13 mouse cellular contexts compared by ENCODE assay signal in genomic region chr1:139379621-139379984, GRCm38 (mm10). TPM values are rescaled to one million over a fixed set of nuclear protein-coding genes. Genes with fewer than 3 reads are reported as not detected.
DNase-seq lines count a peak whose midpoint lies in the region; ATAC-seq and TF ChIP-seq lines count a peak whose summit lies in the region.
"Had no signal": no experiment of that assay in that cellular context is flagged by ENCODE, and none has a peak within 500 bp of the region (broad histone marks: within the 10 kb centered on the region; RNA-seq: fewer than 3 reads in every experiment).

No protein-coding gene starts in this region.

- no peak for TF ChIP-seq EP300 in heart, postnatal 0 days (IDR thresholded peaks at IDR 0.05; ENCODE audit: low read depth)
- TF ChIP-seq EP300 in stomach, postnatal 0 days (optimal IDR thresholded peaks at IDR 0.05): no peak

- no peaks in the 10 kb centered on the region for H3K36me3 ChIP-seq in heart, postnatal 0 days (replicated peaks; ENCODE audit: control insufficient read depth, insufficient read depth, low read length)
- H3K36me3 ChIP-seq in midbrain, postnatal 0 days (ENCODE audit: insufficient read depth, low read length): no peaks in the 10 kb centered on the region
- no peaks in the 10 kb centered on the region for H3K36me3 ChIP-seq in midbrain, embryonic 10.5 days
- H3K36me3 ChIP-seq in stomach, postnatal 0 days (ENCODE audit: control insufficient read depth, insufficient read depth, low read length): no peaks in the 10 kb centered on the region
- H3K36me3 ChIP-seq in intestine, embryonic 16.5 days (ENCODE audit: control insufficient read depth, insufficient read depth, low read length): no peaks in the 10 kb centered on the region

- H3K4me3 ChIP-seq in heart, postnatal 0 days (ENCODE audit: low read depth, low read length): no peak overlapping the region
- H3K4me3 ChIP-seq in midbrain, postnatal 0 days (ENCODE audit: low read depth, low read length): no peak overlapping the region
- H3K4me3 ChIP-seq in midbrain, embryonic 10.5 days: no peak overlapping the region
- no peak overlapping the region for H3K4me3 ChIP-seq in stomach, postnatal 0 days (ENCODE audit: low read depth, low read length)
- H3K4me3 ChIP-seq in intestine, embryonic 16.5 days (ENCODE audit: low read length): no peak overlapping the region
- H3K4me3 ChIP-seq: erythroblast, embryonic 14.5 days had no signal

- no peaks in the 10 kb centered on the region for H3K27me3 ChIP-seq in heart, postnatal 0 days (ENCODE audit: control insufficient read depth, insufficient read depth, low read length)
- no peaks in the 10 kb centered on the region for H3K27me3 ChIP-seq in midbrain, postnatal 0 days (ENCODE audit: insufficient read depth, low read length)
- H3K27me3 ChIP-seq in midbrain, embryonic 10.5 days (ENCODE audit: low read depth, poor library complexity, severe bottlenecking): no peaks in the 10 kb centered on the region
- no peaks in the 10 kb centered on the region for H3K27me3 ChIP-seq in stomach, postnatal 0 days (ENCODE audit: control insufficient read depth, insufficient read depth, low read length)
- no peaks in the 10 kb centered on the region for H3K27me3 ChIP-seq in intestine, embryonic 16.5 days (replicated peaks; ENCODE audit: control insufficient read depth, insufficient read depth, low read length)

- H3K9ac ChIP-seq in heart, postnatal 0 days (replicated peaks; ENCODE audit: low read depth, low read length): no peak overlapping the region
- H3K9ac ChIP-seq in midbrain, postnatal 0 days (replicated peaks; ENCODE audit: low read length, poor library complexity, severe bottlenecking): no peak overlapping the region
- no peak overlapping the region for H3K9ac ChIP-seq in stomach, postnatal 0 days (ENCODE audit: low read length)
- H3K9ac ChIP-seq in intestine, embryonic 16.5 days (ENCODE audit: low read depth, low read length): no peak overlapping the region

- H3K9me3 ChIP-seq in heart, postnatal 0 days (replicated peaks; ENCODE audit: control insufficient read depth, low read length): no peaks in the 10 kb centered on the region
- H3K9me3 ChIP-seq in midbrain, postnatal 0 days (ENCODE audit: low read length): no peaks in the 10 kb centered on the region
- H3K9me3 ChIP-seq in midbrain, embryonic 10.5 days (replicated peaks): no peaks in the 10 kb centered on the region
- no peaks in the 10 kb centered on the region for H3K9me3 ChIP-seq in stomach, postnatal 0 days (ENCODE audit: control insufficient read depth, low read length)
- no peaks in the 10 kb centered on the region for H3K9me3 ChIP-seq in intestine, embryonic 16.5 days (ENCODE audit: control insufficient read depth, low read length)

- no peaks in the 10 kb centered on the region for H3K4me1 ChIP-seq in heart, postnatal 0 days (ENCODE audit: control insufficient read depth, insufficient read depth)
- H3K4me1 ChIP-seq in midbrain, postnatal 0 days (ENCODE audit: insufficient read depth, low read length): 0 out of 2 replicates have a peak, but pooled peaks cover 5% of the 10 kb centered on the region
- peaks cover 27% of the 10 kb centered on the region for H3K4me1 ChIP-seq in midbrain, embryonic 10.5 days
- no peaks in the 10 kb centered on the region for H3K4me1 ChIP-seq in stomach, postnatal 0 days (replicated peaks; ENCODE audit: control insufficient read depth, insufficient read depth)
- no peaks in the 10 kb centered on the region for H3K4me1 ChIP-seq in intestine, embryonic 16.5 days (ENCODE audit: control insufficient read depth, insufficient read depth, low read length)

- TF ChIP-seq CTCF in heart, postnatal 0 days (IDR thresholded peaks at IDR 0.05; ENCODE audit: low read depth): no peak
- TF ChIP-seq CTCF in midbrain, postnatal 0 days (IDR thresholded peaks at IDR 0.05): no peak
- TF ChIP-seq CTCF in stomach, postnatal 0 days (IDR thresholded peaks at IDR 0.05; ENCODE audit: low read depth): no peak

- 16% methylated on average over 4 of the region's 4 CpGs for WGBS in heart, postnatal 0 days
- 30% methylated on average over 4 of the region's 4 CpGs for WGBS in midbrain, postnatal 0 days
- WGBS in midbrain, embryonic 10.5 days: 23% methylated on average over 4 of the region's 4 CpGs
- WGBS in stomach, postnatal 0 days: 15% methylated on average over 4 of the region's 4 CpGs
- 26% methylated on average over 4 of the region's 4 CpGs for WGBS in intestine, embryonic 16.5 days

- peak; percentile 5 for DNase-seq in embryo, embryonic 10 days (ENCODE audit: low spot score)
- no peak for DNase-seq in embryo, embryonic 11 days
- peak; percentile 10 for DNase-seq in heart, postnatal 0 days (ENCODE audit: low spot score)
- no peak for DNase-seq in heart, adult 18-20 months
- no peak for DNase-seq in midbrain, postnatal 0 days (ENCODE audit: low spot score)
- DNase-seq in midbrain, embryonic 10.5 days (ENCODE audit: low spot score): no peak
- no peak for DNase-seq in stomach, postnatal 0 days (ENCODE audit: low spot score)
- DNase-seq: cerebellum, adult 9-11 months; gastrocnemius, postnatal 14 days; thymus, adult 18-20 months had no signal

- ATAC-seq in heart, postnatal 0 days (ENCODE audit: insufficient read depth, low read depth): peak; percentile 90
- ATAC-seq in midbrain, postnatal 0 days (ENCODE audit: low FRiP score): 0 out of 2 replicates have a peak, but pooled peaks have one; percentile 12
- peak; percentile 32; the same call in 1 of the 2 replicates for ATAC-seq in stomach, postnatal 0 days (ENCODE audit: low FRiP score, low TSS enrichment)
- no peak for ATAC-seq in intestine, embryonic 16.5 days

- 0 out of 2 replicates have a peak overlapping the region, but pooled peaks have one; percentile 3 for H3K4me2 ChIP-seq in heart, postnatal 0 days (ENCODE audit: low read depth, low read length)
- no peak overlapping the region for H3K4me2 ChIP-seq in midbrain, postnatal 0 days (ENCODE audit: low read depth, low read length, poor library complexity, severe bottlenecking)
- no peak overlapping the region for H3K4me2 ChIP-seq in stomach, postnatal 0 days (replicated peaks; ENCODE audit: low read depth)
- H3K4me2 ChIP-seq in intestine, embryonic 16.5 days (ENCODE audit: low read depth, low read length): no peak overlapping the region

- no peak overlapping the region for H3K27ac ChIP-seq in heart, postnatal 0 days (ENCODE audit: low read depth)
- H3K27ac ChIP-seq in midbrain, postnatal 0 days (ENCODE audit: low read depth, low read length): no peak overlapping the region
- no peak overlapping the region; the same call in 1 of the 2 replicates for H3K27ac ChIP-seq in midbrain, embryonic 10.5 days (replicated peaks)
- H3K27ac ChIP-seq in stomach, postnatal 0 days (replicated peaks): no peak overlapping the region
- H3K27ac ChIP-seq in intestine, embryonic 16.5 days (ENCODE audit: low read length): no peak overlapping the region

RNA-seq across cellular contexts. Expression of gene Crb1, which starts 2.7 kb away (rescaled TPM):
- total RNA-seq in heart, postnatal 0 days (2014; rRNA removed; ENCODE audit: low replicate concordance): 0.38 TPM in 1 of 2 replicates, not detected in the other
- polyA plus RNA-seq in heart, postnatal 0 days (2015; fragmentation: Nextera tagmentation; extraction: Ambion mirVana): 0.12 and 0.16 TPM in 2 replicates
- total RNA-seq in heart, adult 18-20 months (2021): under 1 TPM; 0.42 to 0.51 TPM
- 3.0 and 7.9 TPM in 2 replicates for total RNA-seq in midbrain, postnatal 0 days (2014; rRNA removed)
- polyA plus RNA-seq in midbrain, postnatal 0 days (2015; fragmentation: Nextera tagmentation; extraction: Ambion mirVana): 1.1 and 1.8 TPM in 2 replicates
- 1.2 and 1.9 TPM in 2 replicates for polyA plus RNA-seq in midbrain, embryonic 10.5 days (2016; fragmentation: Nextera tagmentation; extraction: Ambion mirVana)
- polyA plus RNA-seq in stomach, postnatal 0 days (2015; fragmentation: Nextera tagmentation; extraction: Ambion mirVana): 0.04 and 0.10 TPM in 2 replicates
- 0.04 and 0.15 TPM in 2 replicates for polyA plus RNA-seq in intestine, embryonic 16.5 days (2015; fragmentation: Nextera tagmentation; extraction: Ambion mirVana)
- total RNA-seq: gastrocnemius, postnatal 14 days; liver, adult 2 months had no signal
- polyA plus RNA-seq: erythroblast, embryonic 14.5 days; liver, adult 2 months had no signal

RNA-seq across cellular contexts. Expression of gene Zbtb41, which starts 42.5 kb away (rescaled TPM):
- 9.2 and 13.6 TPM in 2 replicates for total RNA-seq in heart, postnatal 0 days (2014; rRNA removed; ENCODE audit: low replicate concordance)
- polyA plus RNA-seq in heart, postnatal 0 days (2015; fragmentation: Nextera tagmentation; extraction: Ambion mirVana): 3.7 and 4.5 TPM in 2 replicates
- total RNA-seq in heart, adult 18-20 months (2021): 10 to 100 TPM; 22.9 to 23.2 TPM
- 54.5 and 65.1 TPM in 2 replicates for total RNA-seq in midbrain, postnatal 0 days (2014; rRNA removed)
- 11.9 and 13.2 TPM in 2 replicates for polyA plus RNA-seq in midbrain, postnatal 0 days (2015; fragmentation: Nextera tagmentation; extraction: Ambion mirVana)
- 10.6 and 13.6 TPM in 2 replicates for polyA plus RNA-seq in midbrain, embryonic 10.5 days (2016; fragmentation: Nextera tagmentation; extraction: Ambion mirVana)
- 3.6 TPM in 2 replicates for polyA plus RNA-seq in stomach, postnatal 0 days (2015; fragmentation: Nextera tagmentation; extraction: Ambion mirVana)
- polyA plus RNA-seq in intestine, embryonic 16.5 days (2015; fragmentation: Nextera tagmentation; extraction: Ambion mirVana): 5.4 and 5.8 TPM in 2 replicates

Comparison
In these comparisons a context has a peak if more than half of its experiments do, and no peak if none do; other contexts are left out.
1. DNase-seq: peak in embryo, embryonic 10 days (single experiment) and heart, postnatal 0 days (single experiment); none in embryo, embryonic 11 days (single experiment), heart, adult 18-20 months (0 of 2), midbrain, postnatal 0 days (single experiment), midbrain, embryonic 10.5 days (single experiment) and stomach, postnatal 0 days (single experiment).